Mouse (Mus musculus) myocyte (in vitro differentiated cells): ENCODE measurements around the gene Ttll11. TPM values are rescaled to one million over a fixed set of nuclear protein-coding genes. Genes with fewer than 3 reads are reported as not detected.

ENCODE experiments used
- H3K27me3 ChIP-seq: one replicate; pipeline ENCODE4 v1.6.1; 2011; ENCODE audit not compliant: control insufficient read depth, insufficient read depth, insufficient read length
- H3K36me3 ChIP-seq: one replicate; pipeline ENCODE4 v1.6.1; 2011; ENCODE audit not compliant: control insufficient read depth, insufficient read depth
- H3K4me2 ChIP-seq: one replicate; pipeline ENCODE4 v1.6.1; 2011; ENCODE audit warnings: low read depth, control low read depth
- H3K4me3 ChIP-seq: one replicate; pipeline ENCODE4 v1.5.1; 2011; ENCODE audit warnings: mild to moderate bottlenecking, control low read depth, moderate library complexity
- H3K79me2 ChIP-seq: one replicate; pipeline ENCODE4 v1.6.1; 2011; ENCODE audit not compliant: control insufficient read depth, insufficient read depth
- H3ac ChIP-seq: one replicate; pipeline ENCODE4 v1.6.1; 2011; ENCODE audit not compliant: control insufficient read depth, insufficient read length
- CEBPB ChIP-seq: IDR thresholded peaks from 2 replicates; pipeline ENCODE4 v1.6.1; 2011; ENCODE audit warnings: mild to moderate bottlenecking, moderate library complexity; ENCODE audit not compliant: poor library complexity, insufficient read depth, severe bottlenecking
- E2F4 ChIP-seq: IDR thresholded peaks from one replicate; pipeline ENCODE4 v1.6.1; 2011; ENCODE audit warnings: mild to moderate bottlenecking, control low read depth, moderate library complexity; ENCODE audit not compliant: insufficient read depth
- MAX ChIP-seq: IDR thresholded peaks from one replicate; pipeline ENCODE4 v1.6.1; 2011; ENCODE audit warnings: low read depth, mild to moderate bottlenecking, control low read depth
- MYOD1 ChIP-seq, 3 experiments: IDR thresholded peaks; one replicate each; pipeline ENCODE4 v1.6.1; 2011; ENCODE audit warnings: control low read depth in 2 of 3, low read depth in 2 of 3, mild to moderate bottlenecking in 2 of 3, moderate library complexity in 1 of 3; ENCODE audit not compliant: insufficient read length in 2 of 3, control insufficient read depth in 1 of 3
- MYOG ChIP-seq, 3 experiments: IDR thresholded peaks; one replicate each; pipeline ENCODE4 v1.6.1; 2011; ENCODE audit warnings: control low read depth in 2 of 3, low read depth in 2 of 3, mild to moderate bottlenecking in 2 of 3; ENCODE audit not compliant: insufficient read length in 2 of 3, control insufficient read depth in 1 of 3, insufficient read depth in 1 of 3
- POLR2A ChIP-seq: IDR thresholded peaks from one replicate; pipeline ENCODE4 v1.6.1; 2011; ENCODE audit warnings: low read depth, mild to moderate bottlenecking, control low read depth, moderate library complexity; ENCODE audit not compliant: insufficient read length
- POLR2AphosphoS2 ChIP-seq: IDR thresholded peaks from one replicate; pipeline ENCODE4 v1.6.1; 2011; ENCODE audit warnings: low read depth, control low read depth; ENCODE audit not compliant: insufficient read length
- REST ChIP-seq: IDR thresholded peaks from one replicate; pipeline ENCODE4 v1.6.1; 2011; ENCODE audit warnings: mild to moderate bottlenecking, control low read depth, moderate library complexity; ENCODE audit not compliant: insufficient read depth, insufficient read length
- SRF ChIP-seq: IDR thresholded peaks from one replicate; pipeline ENCODE4 v1.6.1; 2011; ENCODE audit warnings: low read depth; ENCODE audit not compliant: control insufficient read depth, insufficient read length
- TCF12 ChIP-seq: IDR thresholded peaks from one replicate; pipeline ENCODE4 v1.6.1; 2011; ENCODE audit warnings: mild to moderate bottlenecking, control low read depth; ENCODE audit not compliant: poor library complexity, insufficient read depth, severe bottlenecking
- TCF3 ChIP-seq: IDR thresholded peaks from one replicate; pipeline ENCODE4 v1.6.1; 2011; ENCODE audit warnings: low read depth, control low read depth; ENCODE audit not compliant: insufficient read length
- USF1 ChIP-seq: IDR thresholded peaks from one replicate; pipeline ENCODE4 v1.6.1; 2011; ENCODE audit warnings: low read depth, mild to moderate bottlenecking, control low read depth, moderate library complexity
- polyA plus RNA-seq: library from polyadenylated mRNA; unstranded; fragments of >200 nt; fragmentation: generic; extraction: Trizol; gene quantifications from one replicate; pipeline ENCODE4 v1.2.1, GENCODE M21; 2012; ENCODE audit warnings: missing spikeins

The Ttll11 gene
- polyA plus RNA-seq, 1 experiment = 9.8 TPM

- no peak for TF ChIP-seq SRF
- TF ChIP-seq USF1 = no peak
- TF ChIP-seq POLR2AphosphoS2 = no peak
- no peak for TF ChIP-seq E2F4
- TF ChIP-seq CEBPB = no peak
- no peak for TF ChIP-seq POLR2A
- no peak for TF ChIP-seq TCF3
- no peak for TF ChIP-seq TCF12
- H3ac ChIP-seq = no peak overlapping the region
- no peaks in the 10 kb centered on the region for H3K79me2 ChIP-seq
- no peak overlapping the region for H3K4me3 ChIP-seq
- no peaks in the 10 kb centered on the region for H3K36me3 ChIP-seq
- H3K27me3 ChIP-seq = no peaks in the 10 kb centered on the region
- H3K4me2 ChIP-seq = no peak overlapping the region
Measured at GRCm38 (mm10) chr2:35834198-35834913, 145.4 kb downstream of the Ttll11 start.

GRCm38 (mm10) chr2:35833546-35833945 lies 146.2 kb downstream of the Ttll11 start:
- Histone ChIP-seq H3ac (no peak overlapping the region), H3K27me3 (no peaks in the 10 kb centered on the region), H3K36me3 (no peaks in the 10 kb centered on the region), H3K4me2 (no peak overlapping the region), H3K79me2 (no peaks in the 10 kb centered on the region), H3K4me3 (no peak overlapping the region)
- no peak for TF ChIP-seq MAX
- TF ChIP-seq CEBPB = no peak
- no peak for TF ChIP-seq REST
- TF ChIP-seq E2F4 = no peak
- TF ChIP-seq TCF12 = no peak
- no peak for TF ChIP-seq TCF3
- TF ChIP-seq SRF = no peak
- no peak for TF ChIP-seq POLR2A
- no peak for TF ChIP-seq MYOD1 (IDR thresholded peaks at IDR 0.05; ENCODE audit: control insufficient read depth in 1 of 3, insufficient read length in 2 of 3, low read depth in 2 of 3)
- no peak for TF ChIP-seq USF1
- no peak for TF ChIP-seq POLR2AphosphoS2
- no peak for TF ChIP-seq MYOG (IDR thresholded peaks at IDR 0.05; ENCODE audit: control insufficient read depth in 1 of 3, insufficient read depth in 1 of 3, insufficient read length in 2 of 3, low read depth in 2 of 3)

GRCm38 (mm10) chr2:35832742-35833425 lies 146.8 kb downstream of the Ttll11 start:
- Histone ChIP-seq H3K79me2 (no peaks in the 10 kb centered on the region), H3ac (no peak overlapping the region), H3K36me3 (no peaks in the 10 kb centered on the region), H3K27me3 (no peaks in the 10 kb centered on the region), H3K4me2 (no peak overlapping the region), H3K4me3 (no peak overlapping the region)
- TF ChIP-seq TCF12 (no peak), USF1 (no peak), E2F4 (no peak), REST (no peak), POLR2A (no peak), POLR2AphosphoS2 (no peak), TCF3 (no peak)

- no peak overlapping the region for H3ac ChIP-seq
- H3K79me2 ChIP-seq = no peaks in the 10 kb centered on the region
- TF ChIP-seq E2F4 (no peak), SRF (no peak), MYOG (IDR thresholded peaks at IDR 0.05; ENCODE audit: control insufficient read depth in 1 of 3, insufficient read depth in 1 of 3, insufficient read length in 2 of 3, low read depth in 2 of 3) (no peak), POLR2AphosphoS2 (no peak), TCF3 (no peak), MYOD1 (IDR thresholded peaks at IDR 0.05; ENCODE audit: control insufficient read depth in 1 of 3, insufficient read length in 2 of 3, low read depth in 2 of 3) (no peak), POLR2A (no peak), TCF12 (no peak), MAX (no peak), USF1 (no peak), CEBPB (no peak), REST (no peak)
- no peaks in the 10 kb centered on the region for H3K27me3 ChIP-seq
- H3K4me2 ChIP-seq = no peak overlapping the region
- H3K4me3 ChIP-seq = no peak overlapping the region
- no peaks in the 10 kb centered on the region for H3K36me3 ChIP-seq
Measured at GRCm38 (mm10) chr2:35831904-35832581, 147.7 kb downstream of the Ttll11 start.
